Mouse (Mus musculus) heart, embryonic 16.5 days (tissue): ENCODE measurements around the gene Pgf. TPM values are rescaled to one million over a fixed set of nuclear protein-coding genes. Genes with fewer than 3 reads are reported as not detected.

ENCODE experiments used
- ATAC-seq: fragments of 200-750 bp; cut with Nextera tagmentation; replicated peaks from 2 replicates; pipeline ENCODE4 v1.8.0; 2017; ENCODE audit warnings: moderate number of reproducible peaks; ENCODE audit not compliant: insufficient read depth, low FRiP score; ENCODE audit errors: extremely low read depth
- H3K27ac ChIP-seq: fragments of 300-500 bp; sonication (generic); 2 replicates; pipeline ENCODE4 v1.5.1; 2014; ENCODE audit warnings: mild to moderate bottlenecking, low read length, control low read depth, moderate library complexity
- H3K27me3 ChIP-seq: fragments of 300-500 bp; sonication (generic); 2 replicates; pipeline ENCODE4 v1.6.1; 2014; ENCODE audit warnings: low read length, mixed read lengths; ENCODE audit not compliant: control insufficient read depth, insufficient read depth
- H3K36me3 ChIP-seq: fragments of 300-500 bp; sonication (generic); 2 replicates; pipeline ENCODE4 v1.6.1; 2014; ENCODE audit not compliant: control insufficient read depth, insufficient read depth
- H3K4me1 ChIP-seq: fragments of 300-500 bp; sonication (generic); 2 replicates; pipeline ENCODE4 v1.6.1; 2014; ENCODE audit warnings: low read length, mixed read lengths; ENCODE audit not compliant: control insufficient read depth, insufficient read depth
- H3K4me2 ChIP-seq: fragments of 300-500 bp; sonication (generic); 2 replicates; pipeline ENCODE4 v1.6.1; 2014; ENCODE audit warnings: low read depth, mild to moderate bottlenecking, control low read depth, low read length
- H3K4me3 ChIP-seq: fragments of 300-500 bp; sonication (generic); 2 replicates; pipeline ENCODE4 v1.5.1; 2014; ENCODE audit warnings: mild to moderate bottlenecking, control low read depth, low read length
- H3K9ac ChIP-seq: fragments of 300-500 bp; sonication (generic); 2 replicates; pipeline ENCODE4 v1.6.1; 2014; ENCODE audit warnings: low read length, control low read depth
- H3K9me3 ChIP-seq: fragments of 300-500 bp; sonication (generic); replicated peaks from 2 replicates; pipeline ENCODE4 v1.6.1; 2016; ENCODE audit warnings: low read length; ENCODE audit not compliant: control insufficient read depth
- whole genome bisulfite sequencing: fragments of 180-500 bp; shearing (Covaris S2); extraction: QIAGEN DNeasy Blood & Tissue Kit; methylation state at CpG from one replicate; pipeline ENCODE4 v1.1.7; 2014; 5-methylcytosine and 5-hydroxymethylcytosine counted together
- polyA plus RNA-seq: library from polyadenylated mRNA; unstranded; fragments of >200 nt; fragmentation: Nextera tagmentation; extraction: Ambion mirVana; gene quantifications from 2 replicates; pipeline ENCODE4 v1.2.1, GENCODE M21; 2015

Pgf gene
- polyA plus RNA-seq, 1 experiment from 2014 or later, result 9.2 TPM

GRCm38 (mm10) chr12:85203699-85204098, 26.1 kb upstream of the Pgf start:
- Histone ChIP-seq H3K4me1 (peaks cover 6% of the 10 kb centered on the region), H3K4me3 (no peak overlapping the region), H3K27ac (no peak overlapping the region), H3K9ac (no peak overlapping the region), H3K9me3 (no peaks in the 10 kb centered on the region), H3K4me2 (no peak overlapping the region), H3K27me3 (no peaks in the 10 kb centered on the region), H3K36me3 (no peaks in the 10 kb centered on the region)
- no peak for ATAC-seq
- WGBS, result 42% methylated on average over 5 of the region's 5 CpGs

- ATAC-seq, result no peak
- no peaks in the 10 kb centered on the region for H3K36me3 ChIP-seq
- WGBS, result 70% methylated on average over 7 of the region's 7 CpGs
- no peaks in the 10 kb centered on the region for H3K27me3 ChIP-seq
- H3K4me1 ChIP-seq, result peaks cover 3% of the 10 kb centered on the region
- no peak overlapping the region for H3K4me2 ChIP-seq
- H3K9ac ChIP-seq, result no peak overlapping the region
- H3K4me3 ChIP-seq, result no peak overlapping the region
- no peaks in the 10 kb centered on the region for H3K9me3 ChIP-seq
- H3K27ac ChIP-seq, result no peak overlapping the region; the same call in 1 of the 2 replicates
Measured at GRCm38 (mm10) chr12:85202191-85202590, 24.6 kb upstream of the Pgf start.

GRCm38 (mm10) chr12:85201830-85202147, 24.2 kb upstream of the Pgf start:
- H3K9ac ChIP-seq, result no peak overlapping the region
- H3K36me3 ChIP-seq, result no peaks in the 10 kb centered on the region
- no peaks in the 10 kb centered on the region for H3K9me3 ChIP-seq
- H3K4me3 ChIP-seq, result no peak overlapping the region
- no peak overlapping the region; the same call in 1 of the 2 replicates for H3K27ac ChIP-seq
- peaks cover 3% of the 10 kb centered on the region for H3K4me1 ChIP-seq
- H3K4me2 ChIP-seq, result no peak overlapping the region
- ATAC-seq, result no peak
- WGBS, result 75% methylated on average over 2 of the region's 2 CpGs
- H3K27me3 ChIP-seq, result no peaks in the 10 kb centered on the region

- Histone ChIP-seq H3K36me3 (no peaks in the 10 kb centered on the region), H3K9me3 (no peaks in the 10 kb centered on the region), H3K9ac (no peak overlapping the region), H3K27me3 (no peaks in the 10 kb centered on the region), H3K27ac (no peak overlapping the region), H3K4me3 (no peak overlapping the region), H3K4me1 (peaks cover 4% of the 10 kb centered on the region), H3K4me2 (no peak overlapping the region)
- WGBS, result 46% methylated on average over 24 of the region's 24 CpGs
- ATAC-seq, result peak; percentile 43; the same call in 1 of the 2 replicates
Measured at GRCm38 (mm10) chr12:85200929-85201829, 23.6 kb upstream of the Pgf start.

GRCm38 (mm10) chr12:85199954-85200353, 22.4 kb upstream of the Pgf start:
- H3K4me1 ChIP-seq, result peaks cover 8% of the 10 kb centered on the region
- no peaks in the 10 kb centered on the region for H3K36me3 ChIP-seq
- 76% methylated on average over 1 of the region's 1 CpGs for WGBS
- no peak overlapping the region for H3K4me3 ChIP-seq
- no peak overlapping the region for H3K9ac ChIP-seq
- no peak overlapping the region for H3K4me2 ChIP-seq
- H3K27ac ChIP-seq, result no peak overlapping the region
- no peak for ATAC-seq
- H3K27me3 ChIP-seq, result no peaks in the 10 kb centered on the region
- H3K9me3 ChIP-seq, result no peaks in the 10 kb centered on the region

- peaks cover 13% of the 10 kb centered on the region for H3K4me1 ChIP-seq
- WGBS, result 31% methylated on average over 8 of the region's 8 CpGs
Measured at GRCm38 (mm10) chr12:85197936-85198335, 20.3 kb upstream of the Pgf start.

GRCm38 (mm10) chr12:85197371-85197770, 19.8 kb upstream of the Pgf start:
- Histone ChIP-seq H3K27ac (no peak overlapping the region), H3K9ac (no peak overlapping the region)
- WGBS, result 84% methylated on average over 7 of the region's 7 CpGs

More at GRCm38 (mm10) chr12:85197936-85198335, 20.3 kb upstream of the Pgf start:
- no peaks in the 10 kb centered on the region for H3K27me3 ChIP-seq
- no peak overlapping the region for H3K27ac ChIP-seq
- no peaks in the 10 kb centered on the region for H3K9me3 ChIP-seq
- H3K4me3 ChIP-seq, result no peak overlapping the region
- no peaks in the 10 kb centered on the region for H3K36me3 ChIP-seq
- H3K4me2 ChIP-seq, result no peak overlapping the region
- H3K9ac ChIP-seq, result no peak overlapping the region
- no peak for ATAC-seq

GRCm38 (mm10) chr12:85196191-85196590, 18.6 kb upstream of the Pgf start:
- no peak overlapping the region for H3K9ac ChIP-seq
- H3K27me3 ChIP-seq, result no peaks in the 10 kb centered on the region
- peaks cover 18% of the 10 kb centered on the region for H3K4me1 ChIP-seq
- H3K27ac ChIP-seq, result no peak overlapping the region
- ATAC-seq, result no peak
- H3K9me3 ChIP-seq, result no peaks in the 10 kb centered on the region
- no peaks in the 10 kb centered on the region for H3K36me3 ChIP-seq
- 72% methylated on average over 10 of the region's 10 CpGs for WGBS
- no peak overlapping the region for H3K4me2 ChIP-seq
- no peak overlapping the region for H3K4me3 ChIP-seq

More at GRCm38 (mm10) chr12:85197371-85197770, 19.8 kb upstream of the Pgf start:
- Histone ChIP-seq H3K4me1 (peaks cover 16% of the 10 kb centered on the region), H3K27me3 (no peaks in the 10 kb centered on the region), H3K4me2 (no peak overlapping the region), H3K9me3 (no peaks in the 10 kb centered on the region), H3K36me3 (no peaks in the 10 kb centered on the region), H3K4me3 (no peak overlapping the region)
- ATAC-seq, result no peak

- Histone ChIP-seq H3K36me3 (no peaks in the 10 kb centered on the region), H3K9ac (no peak overlapping the region), H3K4me3 (no peak overlapping the region), H3K9me3 (no peaks in the 10 kb centered on the region), H3K4me2 (no peak overlapping the region), H3K4me1 (peaks cover 18% of the 10 kb centered on the region), H3K27me3 (no peaks in the 10 kb centered on the region), H3K27ac (no peak overlapping the region)
- WGBS, result 52% methylated on average over 5 of the region's 5 CpGs
- ATAC-seq, result no peak
Measured at GRCm38 (mm10) chr12:85195086-85195485, 17.5 kb upstream of the Pgf start.
